Mouse (Mus musculus): ENCODE data around the gene Rbl1.

- TF ChIP-seq CTCF (IDR thresholded peaks at IDR 0.05): no peak
- no peak for TF ChIP-seq POLR2A (IDR thresholded peaks at IDR 0.05; ENCODE audit: insufficient read depth, low read depth, low read length)
Measured at GRCm38 (mm10) chr2:157164101-157164500, 40.2 kb downstream of the Rbl1 start.
